Mouse (Mus musculus) mesoderm, embryonic 11.5 days (tissue): ENCODE results near the gene Nbas.

ENCODE experiments used
- DNase-seq: peaks from one replicate; pipeline ENCODE4 v3.0.0-alpha.2; 2012; ENCODE audit warnings: low read depth, low spot score

Gene Nbas

DNA sequence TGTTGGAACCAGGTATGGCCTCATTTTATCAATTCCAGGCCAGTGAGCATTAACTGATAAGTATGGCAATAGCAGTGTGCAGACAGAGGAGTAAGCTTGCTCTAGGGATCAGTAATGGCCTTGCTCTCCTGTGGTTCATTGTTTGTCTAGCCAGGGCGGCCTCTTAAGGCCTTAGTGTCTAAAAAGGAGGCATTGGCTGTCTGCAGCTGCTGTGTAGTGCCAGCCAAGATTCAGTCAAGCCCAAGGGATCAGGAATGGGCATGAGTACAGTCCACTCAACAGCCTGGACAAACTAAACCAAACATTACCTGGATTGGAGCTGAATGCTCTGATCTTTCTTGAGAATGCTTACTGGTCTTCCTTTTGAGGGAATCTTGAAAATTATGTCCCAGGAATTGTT, 120.7 kb downstream of the Nbas start:
- no peak for DNase-seq

DNA sequence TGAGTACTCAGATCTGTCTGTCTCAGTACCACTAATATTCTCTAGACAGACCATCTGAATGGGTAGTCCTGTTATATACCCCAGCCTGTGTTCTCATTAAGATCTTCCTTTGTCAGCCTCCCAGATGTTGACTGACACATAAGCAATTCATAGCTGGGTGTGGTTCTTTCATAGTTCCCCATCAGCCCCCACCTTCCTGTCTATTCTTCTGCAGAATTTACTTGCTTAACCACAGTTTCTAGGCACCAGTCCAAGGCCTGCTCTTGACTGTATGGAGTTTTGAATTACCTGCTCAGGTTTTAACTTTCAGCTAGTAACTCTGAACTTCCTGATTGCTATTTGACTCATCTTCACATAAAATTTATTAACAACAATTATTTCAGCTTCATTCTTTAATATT, 141.3 kb downstream of the Nbas start:
- no peak for DNase-seq

DNA sequence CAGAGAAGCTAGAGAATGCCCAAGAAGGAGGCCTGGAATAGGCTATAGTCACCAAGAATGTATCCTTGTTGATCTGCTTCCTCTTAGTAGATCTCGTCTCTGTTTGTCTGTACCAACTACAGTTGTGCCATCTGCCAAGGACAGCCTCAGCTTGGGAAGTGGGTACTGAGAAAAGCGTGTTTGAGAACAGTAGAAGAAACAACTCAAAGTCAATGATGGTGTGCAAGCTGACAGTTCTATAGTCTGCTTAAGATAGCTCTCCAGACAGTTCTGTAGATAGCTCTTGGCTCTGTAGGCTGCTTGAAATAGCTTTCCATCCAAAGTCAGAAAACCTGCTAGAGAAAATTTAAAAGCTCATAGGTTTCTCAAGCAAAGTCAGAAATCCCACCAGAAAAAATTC, 149.7 kb downstream of the Nbas start:
- DNase-seq, result no peak

DNA sequence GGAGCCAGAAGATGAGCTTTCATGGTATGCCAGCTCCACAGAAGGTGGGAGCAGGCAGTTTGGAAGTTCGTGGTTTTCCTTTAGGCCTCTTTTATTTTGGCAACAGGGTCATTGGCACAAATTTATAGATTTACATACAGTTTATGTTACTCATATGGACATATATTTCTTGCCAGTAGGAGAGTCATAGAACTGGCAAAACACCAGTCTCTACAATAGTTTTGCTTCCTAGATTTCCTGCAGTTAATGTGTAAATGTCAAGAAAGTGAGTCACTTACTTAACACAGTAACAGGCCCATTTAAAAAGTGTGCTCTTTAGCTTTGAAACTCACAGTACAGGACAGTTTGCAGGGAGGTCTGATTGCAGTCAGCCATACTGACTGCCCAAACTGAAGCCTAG, 161.3 kb downstream of the Nbas start:
- DNase-seq, result no peak

DNA sequence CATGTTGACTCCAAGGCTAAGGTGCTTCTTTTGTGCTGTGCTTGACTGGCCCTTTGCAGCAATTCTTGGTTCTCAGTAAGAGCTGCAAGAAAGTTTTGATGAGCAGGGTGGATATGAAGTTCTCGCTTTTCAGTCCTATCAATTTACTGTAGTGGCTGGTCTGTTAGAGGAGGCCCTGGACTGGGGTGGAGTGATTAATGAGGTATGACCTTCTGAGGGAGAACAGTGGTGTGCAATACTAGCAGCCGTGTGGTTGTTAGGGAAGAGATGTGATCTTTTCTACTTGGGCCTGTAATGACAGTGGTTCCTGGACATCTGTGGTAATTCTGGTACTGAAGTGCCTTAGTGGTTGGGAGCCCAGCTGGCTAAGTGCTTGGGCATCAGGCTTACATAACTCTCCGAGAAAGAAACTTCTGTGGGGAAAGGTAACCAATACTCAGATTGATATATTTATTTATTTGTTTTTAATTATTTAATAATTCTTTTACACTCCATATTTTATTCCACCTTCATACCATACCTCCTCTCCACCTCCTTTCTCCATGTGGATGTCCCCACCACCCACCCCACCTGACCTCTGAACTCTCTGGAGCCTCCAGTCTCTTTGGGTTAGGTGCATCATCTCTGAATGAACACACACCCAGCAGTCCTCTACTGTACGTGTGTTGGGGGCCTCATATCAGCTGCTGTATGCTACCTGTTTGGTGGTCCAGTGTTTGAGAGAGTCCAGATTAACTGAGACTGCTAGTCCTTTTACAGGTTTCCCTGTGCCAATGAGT, 175.9 kb downstream of the Nbas start:
- peak; percentile 12 for DNase-seq

DNA sequence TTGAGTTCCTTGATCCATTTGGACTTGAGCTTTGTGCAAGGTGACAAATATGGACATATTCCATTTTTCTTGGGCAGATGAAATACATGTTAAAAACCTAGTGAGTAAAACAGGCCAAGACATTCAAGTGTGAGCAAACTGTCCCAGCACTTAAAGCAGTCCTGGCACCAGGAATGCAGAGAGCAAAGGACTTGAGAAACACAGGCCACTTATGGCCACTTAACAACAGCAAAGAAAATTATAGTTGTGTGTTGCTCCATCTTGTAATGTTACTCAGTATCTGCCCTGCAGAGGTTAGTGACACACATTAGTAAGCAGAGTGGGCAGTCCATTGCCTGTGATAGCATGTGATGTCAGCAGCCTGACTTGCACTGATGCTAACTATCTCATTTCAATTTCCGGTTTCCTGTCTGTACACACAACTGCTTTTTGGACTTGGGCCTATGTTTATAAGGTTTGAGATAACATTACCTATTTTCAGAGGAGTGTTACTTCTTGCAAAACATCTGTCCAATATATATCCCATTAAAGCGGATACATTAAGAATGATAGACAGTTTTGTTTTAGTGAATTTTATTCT, 176.6 kb downstream of the Nbas start:
- DNase-seq, result no peak

DNA sequence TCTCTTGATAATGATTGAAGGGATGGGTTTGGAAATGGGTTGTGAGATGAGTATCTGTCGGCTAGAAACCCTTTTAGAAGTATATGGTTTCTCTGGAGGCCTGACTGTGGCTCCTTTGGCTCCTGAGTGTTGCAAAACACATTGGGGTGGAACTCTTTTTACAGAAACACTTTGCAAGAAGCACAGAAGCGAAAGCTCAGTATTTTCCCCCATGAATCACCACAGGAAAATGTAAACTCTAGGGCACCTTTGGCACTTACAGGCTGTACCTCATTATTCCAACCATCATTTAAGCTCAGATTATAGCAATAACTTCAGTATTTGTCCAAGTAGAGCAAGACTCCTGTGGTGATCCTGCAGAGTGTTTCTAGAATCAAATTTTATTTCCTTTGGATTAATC, 180.0 kb downstream of the Nbas start:
- no peak for DNase-seq

DNA sequence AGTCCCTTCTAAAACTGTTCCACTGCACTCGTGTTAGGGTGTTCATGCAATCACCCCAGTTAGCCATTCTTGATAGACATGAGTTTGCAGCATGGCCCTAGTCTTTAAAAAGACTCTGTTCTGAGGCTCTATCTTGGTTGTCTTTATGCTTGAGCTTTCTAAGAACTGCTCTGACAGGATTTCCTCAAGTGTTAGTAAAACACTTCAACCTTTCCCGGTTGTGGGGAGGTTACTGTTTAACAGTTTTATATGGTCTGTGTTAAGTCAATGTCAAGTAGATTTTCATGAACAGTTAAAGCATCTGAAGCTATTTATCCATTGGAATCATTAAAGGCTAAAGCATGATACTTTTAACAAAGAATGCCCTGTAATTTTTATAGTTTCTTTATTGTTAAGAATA, 183.1 kb downstream of the Nbas start:
- DNase-seq, result no peak

DNA sequence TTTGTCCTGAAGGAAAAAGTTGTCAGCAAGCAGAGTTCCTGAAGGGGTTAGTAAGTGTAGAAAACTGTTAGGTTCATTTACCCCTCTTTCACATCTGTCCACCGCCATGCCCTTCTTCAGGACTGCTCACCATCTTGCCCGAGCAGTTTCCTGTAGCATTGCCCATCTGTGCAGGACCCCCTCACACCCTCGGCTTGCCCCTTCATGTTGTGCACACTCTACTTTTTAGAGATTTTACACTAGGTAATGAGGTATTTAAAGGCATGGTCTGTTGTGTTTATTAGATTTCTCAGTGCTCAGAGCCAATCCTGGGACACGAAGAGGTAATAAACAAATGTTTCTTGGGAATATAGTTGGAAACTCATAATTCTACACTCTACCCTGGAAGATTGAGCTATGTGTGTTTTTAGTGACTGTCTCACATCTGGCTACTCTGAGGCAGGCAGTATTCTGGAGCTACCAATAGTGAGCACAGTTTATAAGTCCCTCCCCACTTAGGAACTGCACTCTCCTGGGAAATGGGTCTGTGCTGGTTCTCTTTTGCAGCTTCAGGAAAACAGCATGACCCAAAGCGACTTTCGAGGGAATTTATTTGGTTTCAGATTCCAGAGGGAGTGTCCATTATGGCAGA, 191.4 kb downstream of the Nbas start:
- no peak for DNase-seq

DNA sequence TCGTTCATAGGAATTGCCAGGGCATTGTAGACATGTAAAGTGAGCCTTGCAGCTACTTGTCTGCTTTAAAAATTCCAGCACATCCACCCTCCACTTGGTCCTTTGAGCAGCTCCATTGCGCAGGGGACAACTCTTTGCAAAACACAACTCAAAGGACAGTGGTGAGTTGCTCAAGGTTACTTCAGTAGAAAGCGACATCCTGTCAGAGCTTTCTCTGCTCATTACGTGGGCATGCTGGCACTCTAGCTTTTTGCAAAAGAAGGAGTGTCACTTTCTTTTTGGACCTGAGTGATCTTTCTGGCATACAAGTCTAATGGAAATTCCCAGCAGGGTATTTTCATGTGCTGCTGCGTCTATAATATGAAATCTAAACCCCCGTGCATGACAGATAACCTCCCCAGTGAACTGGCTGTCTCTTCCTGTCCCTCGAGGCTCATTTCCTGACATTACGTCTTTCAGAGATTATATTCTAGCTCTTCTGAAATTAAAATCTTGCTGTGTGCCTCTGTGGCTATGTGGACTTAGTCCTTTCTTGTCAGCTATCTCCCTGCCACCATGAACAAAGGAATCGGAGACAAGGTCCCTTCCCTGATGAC, 192.7 kb downstream of the Nbas start:
- no peak for DNase-seq

DNA sequence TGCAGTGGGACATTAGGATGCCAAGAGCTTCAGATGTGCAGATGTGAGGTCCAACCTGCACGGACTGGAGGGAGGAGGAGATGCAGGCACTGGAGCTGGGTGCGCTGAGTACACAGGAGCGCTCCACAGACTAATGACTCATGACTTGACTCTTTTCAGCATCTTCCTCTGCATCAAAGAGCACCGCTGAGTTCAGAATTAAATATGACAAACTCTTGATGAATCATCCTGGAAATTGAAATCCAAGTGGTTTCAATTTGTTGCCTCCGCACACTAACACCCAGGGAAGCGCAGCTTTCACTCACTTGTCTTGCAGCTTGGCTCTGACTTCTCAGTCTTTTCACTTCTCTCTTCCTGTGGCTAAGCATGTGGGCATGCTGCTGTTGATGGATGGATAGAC, 193.5 kb downstream of the Nbas start:
- no peak for DNase-seq

DNA sequence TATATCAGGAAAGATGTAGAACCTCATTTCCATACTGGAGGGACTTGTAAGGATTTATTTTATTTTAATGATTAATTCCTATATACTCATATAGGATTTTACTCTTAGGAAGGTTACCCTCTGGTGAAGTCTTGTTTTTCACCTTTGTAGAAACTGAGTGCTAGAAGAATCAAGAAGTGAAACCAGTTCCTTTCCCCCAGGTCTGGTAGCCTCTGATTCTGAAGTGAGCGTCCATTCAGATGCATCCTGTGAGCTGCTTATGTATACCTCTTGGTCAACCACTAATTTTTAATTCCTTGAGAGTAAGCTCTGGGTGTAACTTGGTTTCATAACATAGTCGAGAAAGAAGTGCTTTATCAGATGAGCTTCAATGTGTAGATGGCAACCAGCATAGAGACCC, 196.6 kb downstream of the Nbas start:
- DNase-seq, result no peak

DNA sequence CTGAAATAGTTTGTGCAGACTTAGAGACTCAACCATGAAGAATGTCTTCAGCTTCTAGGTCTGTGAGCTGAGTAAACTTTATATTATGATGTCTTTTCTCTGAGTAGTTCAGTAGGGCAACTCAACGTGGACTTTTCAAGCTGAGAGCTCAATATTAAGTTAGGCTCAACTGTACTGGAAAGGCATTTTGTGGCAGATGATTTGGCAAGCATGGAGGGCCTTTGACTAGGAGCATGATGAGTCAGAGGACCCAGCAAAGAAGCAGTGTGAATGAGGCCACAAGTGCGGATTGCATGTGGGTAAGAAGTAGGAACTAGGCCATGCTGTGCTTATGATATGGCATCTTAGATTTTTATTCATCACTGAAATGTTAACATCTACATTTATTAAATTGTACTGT, 205.9 kb downstream of the Nbas start:
- DNase-seq, result no peak

DNA sequence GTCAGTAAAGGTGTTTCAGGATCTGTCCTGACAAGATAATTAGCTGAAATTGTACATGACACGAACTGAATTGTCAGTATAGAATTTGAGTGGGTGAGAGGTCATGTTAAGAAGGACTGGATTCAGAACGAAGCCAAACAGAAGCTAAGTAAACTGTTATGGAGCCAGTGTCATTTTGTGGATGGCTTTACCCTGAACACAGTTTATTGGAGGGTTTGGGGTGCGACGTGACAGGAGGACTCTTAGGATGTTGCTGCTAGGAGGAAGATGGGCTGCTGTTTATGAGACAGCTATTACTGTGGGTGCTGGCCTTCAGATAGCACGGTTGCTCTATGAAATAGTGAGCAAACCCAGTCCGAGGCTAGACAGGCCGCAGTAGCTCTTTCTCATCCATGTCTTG, 210.2 kb downstream of the Nbas start:
- no peak for DNase-seq

DNA sequence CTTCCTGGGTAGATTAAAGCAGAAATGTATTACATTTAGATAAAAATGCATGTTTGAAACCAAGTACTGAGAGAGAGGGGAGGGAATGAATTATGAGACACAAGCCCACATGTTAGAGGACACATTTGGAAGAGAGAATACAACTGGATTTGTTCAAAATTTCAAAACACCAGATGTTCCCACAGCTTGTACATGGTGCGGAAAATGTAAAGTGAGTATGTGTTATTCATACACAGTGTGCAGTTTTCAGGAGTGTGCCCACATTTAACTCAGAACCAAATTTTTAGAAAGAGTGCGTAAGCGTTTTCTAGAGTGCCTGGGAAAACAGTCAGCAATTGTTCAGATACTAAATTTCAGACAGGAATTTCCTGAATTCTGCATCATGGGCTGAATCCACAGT, 217.3 kb downstream of the Nbas start:
- no peak for DNase-seq

DNA sequence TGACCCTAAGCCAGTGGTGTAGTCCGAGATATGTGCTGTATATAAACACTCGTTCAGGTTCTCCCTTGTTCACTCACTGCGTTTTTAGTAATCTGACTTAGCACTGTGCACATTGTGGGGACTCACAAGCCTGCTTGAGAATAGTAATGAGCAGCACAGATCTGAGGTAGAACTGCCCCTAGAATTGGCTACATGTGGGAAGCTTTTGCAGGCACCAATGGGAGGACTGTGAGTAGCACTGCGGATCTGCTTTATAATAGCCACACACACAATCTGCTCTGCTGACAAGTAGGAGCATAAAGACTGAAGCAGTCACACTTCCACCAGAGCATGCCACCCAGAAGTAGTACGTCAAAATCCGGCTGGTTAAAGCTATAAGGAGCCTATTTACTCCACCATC, 228.3 kb downstream of the Nbas start:
- no peak for DNase-seq

DNA sequence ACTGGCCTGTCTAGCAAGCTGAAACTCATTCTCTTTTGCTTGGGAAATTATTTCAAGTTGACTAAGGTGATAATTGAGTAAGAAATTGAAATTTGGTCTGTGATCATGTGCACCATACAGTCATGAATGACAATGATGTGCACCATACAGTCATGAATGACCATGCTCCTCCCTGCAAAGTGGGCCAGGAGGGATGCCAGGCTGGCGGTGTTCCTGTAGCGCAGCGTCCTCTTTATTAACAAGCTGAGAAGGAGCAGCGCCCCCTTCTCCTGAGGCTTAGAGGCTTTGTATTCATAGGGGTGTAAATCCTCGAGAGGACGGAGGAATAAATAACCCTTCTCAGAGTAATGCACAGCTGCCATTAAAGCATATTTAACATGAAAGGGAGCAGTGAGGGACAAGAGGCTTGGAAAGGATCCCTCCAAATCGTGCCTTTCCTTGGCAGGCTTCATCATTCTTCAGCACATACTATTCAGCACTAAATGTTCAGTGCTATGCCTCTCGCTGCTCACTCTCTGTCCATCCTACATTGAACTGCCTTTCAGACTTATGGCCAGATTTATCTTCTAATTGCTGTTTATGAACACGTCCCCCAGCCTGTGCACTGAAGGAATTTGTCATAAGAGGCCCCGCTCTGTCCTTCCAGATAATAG, 230.4 kb downstream of the Nbas start:
- no peak for DNase-seq

DNA sequence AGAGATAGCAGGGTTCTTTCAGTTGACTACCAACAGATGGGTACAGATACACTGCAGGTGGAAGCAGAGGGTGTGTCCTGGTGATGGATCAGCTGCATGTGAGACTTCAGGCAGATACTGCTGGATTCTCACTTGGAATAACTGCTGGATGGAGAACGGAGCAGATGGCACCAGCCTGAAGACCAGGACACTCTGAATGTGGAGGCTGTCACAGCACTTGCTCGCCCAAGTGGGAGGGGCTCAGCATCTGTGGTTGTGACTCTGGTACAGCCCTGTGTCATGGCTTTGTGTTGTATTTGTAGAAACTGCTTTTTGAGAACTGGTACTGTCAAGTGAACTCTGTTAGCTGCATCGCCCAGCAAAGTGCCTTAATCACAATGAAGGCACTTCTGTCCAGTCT, 231.3 kb downstream of the Nbas start:
- DNase-seq, result no peak

DNA sequence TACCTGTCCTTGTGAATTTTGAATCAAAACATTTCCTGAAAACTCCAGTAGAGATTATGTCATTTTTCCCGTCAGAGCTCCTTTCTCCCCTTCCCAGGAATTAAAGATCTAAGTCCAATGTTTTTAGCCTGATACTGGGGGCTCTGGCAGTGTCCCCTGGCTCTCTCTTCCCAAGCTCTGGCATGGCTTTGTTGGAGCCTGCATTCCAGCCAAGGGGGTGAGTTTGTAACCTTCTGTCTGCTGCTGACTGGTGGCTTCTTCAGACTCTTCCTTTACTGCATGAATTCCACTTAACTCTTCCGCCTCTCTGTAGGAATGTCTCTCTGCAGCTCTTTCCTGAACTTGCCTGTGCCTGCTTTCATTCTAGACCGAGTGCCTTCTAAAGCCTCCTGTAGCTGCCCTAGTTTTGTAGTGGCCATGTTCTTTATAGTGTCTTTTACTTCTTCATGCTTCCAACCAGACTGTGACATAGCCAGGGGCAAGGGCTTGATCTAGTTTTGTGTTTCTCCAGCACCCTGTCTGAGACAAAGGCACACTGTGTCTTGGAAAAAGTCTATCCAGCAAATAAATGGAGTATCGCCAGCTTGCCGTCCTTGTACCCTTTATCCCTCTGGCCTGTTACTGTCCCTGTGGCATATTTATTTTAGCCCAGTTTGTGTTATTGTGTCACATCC, 236.0 kb downstream of the Nbas start:
- no peak for DNase-seq

DNA sequence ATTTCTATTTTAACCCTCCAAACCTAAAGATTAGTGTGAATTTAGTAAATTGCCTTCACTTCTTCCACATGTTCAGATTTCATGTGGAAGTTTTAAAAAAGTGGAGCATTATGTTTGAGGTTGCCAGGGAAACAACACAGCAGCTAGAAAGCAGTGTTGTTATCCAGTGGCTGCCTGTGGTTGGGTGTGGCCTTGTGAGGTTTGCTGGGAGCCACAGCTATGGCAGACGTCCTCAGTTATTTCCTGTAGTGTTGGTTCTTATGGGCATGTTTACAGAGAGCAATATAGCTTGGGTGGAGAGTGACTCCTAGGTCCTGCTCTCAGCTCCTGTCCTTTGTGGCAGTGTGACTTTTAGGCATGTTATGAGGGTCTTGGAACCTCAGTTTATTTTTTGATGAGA, 249.1 kb downstream of the Nbas start:
- no peak for DNase-seq

DNA sequence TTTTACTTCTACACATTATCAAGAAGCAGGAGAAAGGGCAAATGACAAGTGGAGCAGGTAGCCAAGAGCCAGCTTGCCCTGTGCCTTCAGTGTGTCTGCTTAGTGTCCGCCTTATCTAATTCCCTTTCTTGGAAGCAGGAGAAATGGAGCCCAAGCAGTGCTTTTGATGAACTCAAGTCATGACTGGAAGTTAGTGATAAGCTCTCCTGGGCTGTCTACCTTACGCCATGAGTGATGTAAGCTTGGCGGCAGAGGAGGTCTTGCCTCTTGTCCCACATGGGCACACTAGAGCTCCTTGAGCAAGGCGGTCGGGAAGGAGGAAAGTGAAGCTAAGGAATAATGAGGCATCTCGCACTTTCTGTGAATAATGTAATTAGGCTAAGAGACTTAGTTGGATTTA, 250.5 kb downstream of the Nbas start:
- no peak for DNase-seq
